Mouse (Mus musculus): ENCODE measurements at regions not wholly inside any gene's neighbourhood (a gene's known extent, or its start where the extent isn't known, plus 50 kb on each side); places are given as distances from the start of the nearest gene placed in this dataset.

DNA sequence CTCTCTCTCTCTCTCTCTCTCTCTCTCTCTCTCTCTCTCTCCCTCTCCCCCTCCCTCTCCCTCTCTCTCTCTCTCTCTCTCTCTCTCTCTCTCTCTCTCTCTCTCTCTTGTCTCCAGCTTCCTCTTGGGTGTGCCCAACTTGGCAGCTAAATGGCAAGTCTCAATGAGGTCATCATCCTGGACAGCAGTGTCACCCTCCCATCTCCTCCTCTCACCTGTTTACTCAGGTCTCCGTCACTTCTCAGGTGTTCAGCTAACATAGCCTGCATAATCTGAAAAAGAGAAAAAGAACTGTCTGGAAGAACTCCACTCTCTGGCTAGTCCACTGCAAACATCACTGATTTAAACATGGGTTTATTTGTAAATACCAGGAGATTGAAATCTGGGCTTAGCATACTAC, 89.1 kb downstream of the Edn1 start:
- DNase-seq: no peak
- Histone ChIP-seq H3K27ac (ENCODE audit: insufficient read depth, low read depth, low read length) (no peak overlapping the region), H3K4me3 (ENCODE audit: insufficient read depth, low read depth, low read length) (no peak overlapping the region), H3K27me3 (replicated peaks; ENCODE audit: control insufficient read depth, insufficient read depth, low read length) (no peaks in the 10 kb centered on the region), H3K4me1 (ENCODE audit: control insufficient read depth, insufficient read depth, low read length) (no peaks in the 10 kb centered on the region), H3K36me3 (ENCODE audit: control insufficient read depth, insufficient read depth, low read length) (no peaks in the 10 kb centered on the region)
- WGBS: 80% methylated on average over 1 of the region's 1 CpGs
- no peak for TF ChIP-seq CTCF (conservative IDR thresholded peaks at IDR 0.05; ENCODE audit: insufficient read depth, insufficient read length, low read depth, low read length)
- TF ChIP-seq POLR2A (IDR thresholded peaks at IDR 0.05; ENCODE audit: low read depth, low read length): no peak

DNA sequence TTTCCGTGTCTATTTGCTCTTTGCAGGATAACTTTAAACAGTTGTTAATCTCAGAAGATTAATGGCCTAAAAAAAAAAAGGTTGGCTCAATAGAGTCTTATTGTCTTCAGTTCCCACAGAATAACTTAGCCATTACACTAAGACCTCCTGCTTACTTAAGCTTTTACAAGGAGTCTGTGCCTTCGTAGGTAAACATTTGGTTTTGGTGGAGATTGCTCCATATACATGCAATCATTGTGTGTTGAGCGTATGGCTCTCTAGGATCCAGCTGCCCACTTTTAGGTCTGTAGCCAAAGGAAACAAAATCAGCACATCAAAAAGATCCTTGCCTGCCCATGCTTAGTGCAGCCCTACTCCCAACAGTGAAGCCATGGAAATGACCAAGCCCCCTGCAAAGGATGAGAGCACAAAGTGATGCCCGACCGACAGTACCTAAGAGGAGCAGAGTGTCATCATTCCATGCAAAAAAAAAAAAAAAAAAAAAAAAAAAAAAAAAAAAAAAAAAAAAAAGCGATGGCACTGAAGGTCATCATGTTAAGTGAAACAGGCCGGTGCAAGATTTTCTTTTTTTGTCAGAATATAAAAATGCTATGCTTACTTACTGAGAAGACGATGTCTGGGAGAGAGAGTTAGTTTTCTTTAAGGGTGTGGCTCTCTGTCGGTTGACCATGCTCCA, 90.2 kb downstream of the Edn1 start:
- 77% methylated on average over 9 of the region's 9 CpGs for WGBS
- TF ChIP-seq POLR2A (IDR thresholded peaks at IDR 0.05; ENCODE audit: low read depth, low read length) (no peak), CTCF (conservative IDR thresholded peaks at IDR 0.05; ENCODE audit: insufficient read depth, insufficient read length, low read depth, low read length) (no peak)
- Histone ChIP-seq H3K27ac (ENCODE audit: insufficient read depth, low read depth, low read length) (no peak overlapping the region), H3K4me3 (ENCODE audit: insufficient read depth, low read depth, low read length) (no peak overlapping the region), H3K36me3 (ENCODE audit: control insufficient read depth, insufficient read depth, low read length) (no peaks in the 10 kb centered on the region), H3K27me3 (replicated peaks; ENCODE audit: control insufficient read depth, insufficient read depth, low read length) (no peaks in the 10 kb centered on the region), H3K4me1 (ENCODE audit: control insufficient read depth, insufficient read depth, low read length) (no peaks in the 10 kb centered on the region)
- DNase-seq: no peak

DNA sequence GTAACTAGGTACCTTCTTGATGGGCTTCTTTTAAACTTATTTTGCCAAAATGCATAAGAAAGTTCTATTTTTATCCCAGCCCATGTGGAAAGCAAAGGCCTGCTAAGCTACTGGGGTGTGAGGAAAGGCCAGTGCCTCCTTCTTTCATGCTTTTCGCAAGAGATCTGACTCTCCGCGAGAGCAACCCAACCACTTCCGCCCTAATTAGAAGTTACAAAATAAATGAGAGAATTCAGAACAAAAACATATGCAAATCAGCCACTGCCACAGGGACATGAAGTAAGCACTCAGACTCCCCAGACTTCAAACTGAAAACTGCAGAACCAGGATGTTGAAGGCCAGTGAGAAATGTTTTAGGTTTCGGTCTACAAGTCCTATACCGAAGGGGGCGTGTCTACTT, 91.4 kb downstream of the Edn1 start:
- TF ChIP-seq CTCF (conservative IDR thresholded peaks at IDR 0.05; ENCODE audit: insufficient read depth, insufficient read length, low read depth, low read length): no peak
- no peak for TF ChIP-seq POLR2A (IDR thresholded peaks at IDR 0.05; ENCODE audit: low read depth, low read length)
- DNase-seq: no peak
- Histone ChIP-seq H3K4me1 (ENCODE audit: control insufficient read depth, insufficient read depth, low read length) (no peaks in the 10 kb centered on the region), H3K27me3 (replicated peaks; ENCODE audit: control insufficient read depth, insufficient read depth, low read length) (no peaks in the 10 kb centered on the region), H3K36me3 (ENCODE audit: control insufficient read depth, insufficient read depth, low read length) (no peaks in the 10 kb centered on the region), H3K4me3 (ENCODE audit: insufficient read depth, low read depth, low read length) (no peak overlapping the region), H3K27ac (ENCODE audit: insufficient read depth, low read depth, low read length) (no peak overlapping the region)
- 94% methylated on average over 7 of the region's 7 CpGs for WGBS

DNA sequence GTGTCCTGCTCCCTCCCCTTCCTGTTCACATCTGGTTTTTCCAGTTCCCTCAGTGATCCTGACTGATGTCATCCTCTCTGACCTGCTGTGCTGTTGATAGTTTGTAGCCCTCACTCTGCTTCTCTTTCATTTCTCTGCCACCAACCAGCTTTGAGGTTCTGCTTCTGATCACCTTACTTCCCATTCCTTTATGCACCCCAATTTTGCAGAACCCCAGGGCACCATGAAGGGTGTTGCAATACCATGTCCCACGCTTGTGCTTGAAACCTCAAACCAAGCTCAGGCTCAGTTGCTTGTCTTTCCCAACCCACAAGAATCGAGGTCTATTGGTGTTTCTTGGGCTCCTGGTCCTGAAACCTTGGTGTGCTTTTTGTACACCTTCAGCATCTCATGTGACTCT, 93.3 kb downstream of the Edn1 start:
- H3K27ac ChIP-seq (ENCODE audit: insufficient read depth, low read depth, low read length): no peak overlapping the region
- H3K36me3 ChIP-seq (ENCODE audit: control insufficient read depth, insufficient read depth, low read length): no peaks in the 10 kb centered on the region
- TF ChIP-seq CTCF (conservative IDR thresholded peaks at IDR 0.05; ENCODE audit: insufficient read depth, insufficient read length, low read depth, low read length) (no peak), POLR2A (IDR thresholded peaks at IDR 0.05; ENCODE audit: low read depth, low read length) (no peak)
- no peaks in the 10 kb centered on the region for H3K4me1 ChIP-seq (ENCODE audit: control insufficient read depth, insufficient read depth, low read length)
- 83% methylated on average over 2 of the region's 2 CpGs for WGBS
- no peak for DNase-seq
- no peaks in the 10 kb centered on the region for H3K27me3 ChIP-seq (replicated peaks; ENCODE audit: control insufficient read depth, insufficient read depth, low read length)
- no peak overlapping the region for H3K4me3 ChIP-seq (ENCODE audit: insufficient read depth, low read depth, low read length)

DNA sequence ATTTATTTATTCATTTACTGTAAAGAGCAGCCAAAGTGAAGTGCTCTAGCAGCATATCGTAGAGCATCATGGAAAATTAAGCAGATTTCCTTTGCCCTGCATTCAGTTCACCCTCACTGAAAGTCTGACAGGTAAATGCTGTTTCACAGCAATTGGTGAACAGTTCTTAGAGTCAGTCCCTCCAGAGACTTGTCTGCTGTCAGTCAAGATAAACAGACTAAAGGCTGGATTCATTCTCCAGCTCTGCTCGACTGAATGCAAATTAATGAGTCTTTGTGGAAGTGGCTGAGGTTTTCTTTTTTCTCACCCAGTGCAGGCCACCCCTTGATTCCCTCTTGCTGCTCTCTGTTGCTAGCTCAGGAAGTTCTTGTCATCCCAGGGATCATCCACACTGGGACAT, 100.2 kb downstream of the Edn1 start:
- Histone ChIP-seq H3K4me3 (ENCODE audit: insufficient read depth, low read depth, low read length) (no peak overlapping the region), H3K36me3 (ENCODE audit: control insufficient read depth, insufficient read depth, low read length) (no peaks in the 10 kb centered on the region), H3K4me1 (ENCODE audit: control insufficient read depth, insufficient read depth, low read length) (no peaks in the 10 kb centered on the region; the same call in 1 of the 2 replicates), H3K27me3 (replicated peaks; ENCODE audit: control insufficient read depth, insufficient read depth, low read length) (no peaks in the 10 kb centered on the region), H3K27ac (ENCODE audit: insufficient read depth, low read depth, low read length) (no peak overlapping the region)
- 52% methylated on average over 2 of the region's 2 CpGs for WGBS
- no peak for TF ChIP-seq POLR2A (IDR thresholded peaks at IDR 0.05; ENCODE audit: low read depth, low read length)
- TF ChIP-seq CTCF (conservative IDR thresholded peaks at IDR 0.05; ENCODE audit: insufficient read depth, insufficient read length, low read depth, low read length): no peak
- no peak for DNase-seq

DNA sequence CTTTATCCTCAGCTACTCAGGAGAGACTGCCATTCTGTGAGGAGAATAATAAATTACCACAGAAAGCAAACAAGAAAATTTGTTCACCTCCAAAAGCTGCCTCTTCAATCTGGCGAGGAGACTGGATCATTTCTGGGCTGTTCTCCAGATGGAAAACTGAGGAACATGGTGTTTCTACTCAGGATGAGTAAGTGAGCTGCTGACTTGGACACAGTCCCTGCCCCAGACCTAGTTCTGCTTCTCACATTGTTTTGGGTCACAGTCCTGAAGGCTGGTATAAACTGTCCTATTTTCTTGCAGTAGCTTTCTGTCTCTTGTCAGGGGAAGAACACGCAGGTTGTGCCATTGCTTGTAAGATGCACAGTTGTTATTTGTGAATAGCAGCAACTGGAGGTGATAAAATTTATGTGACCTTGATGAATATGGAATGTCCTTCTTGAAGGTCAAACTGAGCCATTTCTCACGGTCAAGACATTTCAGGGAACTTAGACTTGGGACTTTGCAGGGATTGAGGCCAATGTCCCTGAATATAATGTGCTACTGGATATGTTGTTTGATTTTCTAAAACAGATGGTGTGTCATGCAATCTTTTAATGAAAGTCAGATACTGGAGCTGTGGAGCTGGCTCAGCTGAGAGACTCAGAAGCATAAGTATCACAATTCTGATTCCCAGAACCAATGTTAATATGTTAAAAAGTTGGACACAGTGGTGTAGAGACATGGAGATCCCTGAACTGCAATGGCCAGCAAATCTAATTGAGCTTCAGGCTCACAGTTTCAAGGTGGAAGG, 102.2 kb downstream of the Edn1 start:
- Histone ChIP-seq H3K27ac (ENCODE audit: insufficient read depth, low read depth, low read length) (no peak overlapping the region), H3K27me3 (replicated peaks; ENCODE audit: control insufficient read depth, insufficient read depth, low read length) (no peaks in the 10 kb centered on the region), H3K4me3 (ENCODE audit: insufficient read depth, low read depth, low read length) (no peak overlapping the region), H3K4me1 (ENCODE audit: control insufficient read depth, insufficient read depth, low read length) (no peaks in the 10 kb centered on the region; the same call in 1 of the 2 replicates), H3K36me3 (ENCODE audit: control insufficient read depth, insufficient read depth, low read length) (no peaks in the 10 kb centered on the region)
- 60% methylated on average over 3 of the region's 3 CpGs for WGBS
- TF ChIP-seq CTCF (conservative IDR thresholded peaks at IDR 0.05; ENCODE audit: insufficient read depth, insufficient read length, low read depth, low read length): no peak
- TF ChIP-seq POLR2A (IDR thresholded peaks at IDR 0.05; ENCODE audit: low read depth, low read length): no peak
- peak; percentile 8 for DNase-seq

DNA sequence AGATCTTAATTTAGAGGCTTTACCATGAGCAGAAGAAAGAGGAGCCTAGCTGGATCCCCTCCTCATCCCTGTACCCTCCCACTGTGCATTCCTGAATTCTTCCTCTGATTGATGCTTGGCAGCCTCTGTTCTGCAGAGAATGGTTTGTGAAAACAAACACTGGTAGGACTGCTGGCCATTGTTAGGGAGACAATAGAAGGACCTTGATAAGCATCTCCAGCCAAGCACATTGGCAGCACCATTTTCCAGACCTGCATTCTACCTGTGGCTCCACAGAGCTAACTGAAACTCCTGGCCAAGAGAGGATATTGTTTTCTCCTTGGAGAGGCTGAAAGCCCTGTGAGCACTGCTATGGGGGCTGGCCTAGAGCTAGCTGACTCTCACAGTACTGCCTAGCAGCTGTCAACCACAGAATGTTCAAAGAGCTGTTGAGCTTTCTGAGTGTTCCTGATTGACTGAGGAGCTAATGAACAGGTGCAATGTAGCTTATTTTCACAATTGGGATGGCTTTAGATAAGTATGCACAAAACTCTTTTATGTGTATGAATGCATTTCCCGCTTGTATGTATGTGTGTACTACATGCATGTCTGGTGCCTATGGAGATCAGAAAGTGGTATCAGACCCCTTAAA, 111.5 kb downstream of the Edn1 start:
- WGBS: 98% methylated on average over 1 of the region's 1 CpGs
- Histone ChIP-seq H3K36me3 (ENCODE audit: control insufficient read depth, insufficient read depth, low read length) (no peaks in the 10 kb centered on the region), H3K27ac (ENCODE audit: insufficient read depth, low read depth, low read length) (no peak overlapping the region), H3K27me3 (replicated peaks; ENCODE audit: control insufficient read depth, insufficient read depth, low read length) (no peaks in the 10 kb centered on the region; the same call in 1 of the 2 replicates), H3K4me1 (ENCODE audit: control insufficient read depth, insufficient read depth, low read length) (no peaks in the 10 kb centered on the region), H3K4me3 (ENCODE audit: insufficient read depth, low read depth, low read length) (no peak overlapping the region)
- TF ChIP-seq POLR2A (IDR thresholded peaks at IDR 0.05; ENCODE audit: low read depth, low read length) (no peak), CTCF (conservative IDR thresholded peaks at IDR 0.05; ENCODE audit: insufficient read depth, insufficient read length, low read depth, low read length) (no peak)
- no peak for DNase-seq
